Mouse (Mus musculus): ENCODE measurements at regions not wholly inside any gene's neighbourhood (a gene's known extent, or its start where the extent isn't known, plus 50 kb on each side); places are given as distances from the start of the nearest gene placed in this dataset.

- Histone ChIP-seq H3K4me1 (ENCODE audit: insufficient read depth, low read length) (no peaks in the 10 kb centered on the region), H3K27ac (ENCODE audit: low read depth, low read length) (no peak overlapping the region), H3K9me3 (ENCODE audit: low read length) (no peaks in the 10 kb centered on the region), H3K9ac (replicated peaks; ENCODE audit: low read length, poor library complexity, severe bottlenecking) (no peak overlapping the region), H3K4me3 (ENCODE audit: low read depth, low read length) (no peak overlapping the region), H3K36me3 (ENCODE audit: insufficient read depth, low read length) (no peaks in the 10 kb centered on the region), H3K4me2 (ENCODE audit: low read depth, low read length, poor library complexity, severe bottlenecking) (no peak overlapping the region), H3K27me3 (ENCODE audit: insufficient read depth, low read length) (no peaks in the 10 kb centered on the region)
- no peak for TF ChIP-seq CTCF (IDR thresholded peaks at IDR 0.05)
- WGBS = 87% methylated on average over 5 of the region's 5 CpGs
- ATAC-seq (ENCODE audit: low FRiP score) = no peak
- no peak for DNase-seq (ENCODE audit: low spot score)
Measured at GRCm38 (mm10) chr3:99665363-99665762, 219.8 kb upstream of the Spag17 start.

- no peaks in the 10 kb centered on the region for H3K9me3 ChIP-seq (ENCODE audit: low read length)
- H3K36me3 ChIP-seq (ENCODE audit: insufficient read depth, low read length) = no peaks in the 10 kb centered on the region
- H3K4me1 ChIP-seq (ENCODE audit: insufficient read depth, low read length) = no peaks in the 10 kb centered on the region
- ATAC-seq (ENCODE audit: low FRiP score) (no peak), DNase-seq (ENCODE audit: low spot score) (no peak)
- no peak overlapping the region for H3K4me3 ChIP-seq (ENCODE audit: low read depth, low read length)
- no peak overlapping the region for H3K4me2 ChIP-seq (ENCODE audit: low read depth, low read length, poor library complexity, severe bottlenecking)
- no peak for TF ChIP-seq CTCF (IDR thresholded peaks at IDR 0.05)
- H3K27ac ChIP-seq (ENCODE audit: low read depth, low read length) = no peak overlapping the region
- H3K9ac ChIP-seq (replicated peaks; ENCODE audit: low read length, poor library complexity, severe bottlenecking) = no peak overlapping the region
- whole genome bisulfite sequencing = 31% methylated on average over 10 of the region's 10 CpGs
- no peaks in the 10 kb centered on the region for H3K27me3 ChIP-seq (ENCODE audit: insufficient read depth, low read length)
Measured at GRCm38 (mm10) chr3:99665902-99666768, 219.1 kb upstream of the Spag17 start.

GRCm38 (mm10) chr3:99674145-99674544, 211.1 kb upstream of the Spag17 start:
- no peaks in the 10 kb centered on the region for H3K9me3 ChIP-seq (ENCODE audit: low read length)
- no peak overlapping the region for H3K27ac ChIP-seq (ENCODE audit: low read depth, low read length)
- no peak for DNase-seq (ENCODE audit: low spot score)
- no peak overlapping the region for H3K4me2 ChIP-seq (ENCODE audit: low read depth, low read length, poor library complexity, severe bottlenecking)
- TF ChIP-seq CTCF (IDR thresholded peaks at IDR 0.05) = no peak
- H3K9ac ChIP-seq (replicated peaks; ENCODE audit: low read length, poor library complexity, severe bottlenecking) = no peak overlapping the region
- H3K4me3 ChIP-seq (ENCODE audit: low read depth, low read length) = no peak overlapping the region
- WGBS = 90% methylated on average over 2 of the region's 2 CpGs
- no peak for ATAC-seq (ENCODE audit: low FRiP score)
- no peaks in the 10 kb centered on the region for H3K36me3 ChIP-seq (ENCODE audit: insufficient read depth, low read length)
- H3K4me1 ChIP-seq (ENCODE audit: insufficient read depth, low read length) = no peaks in the 10 kb centered on the region
- no peaks in the 10 kb centered on the region for H3K27me3 ChIP-seq (ENCODE audit: insufficient read depth, low read length)

- Histone ChIP-seq H3K4me2 (ENCODE audit: low read depth, low read length, poor library complexity, severe bottlenecking) (no peak overlapping the region), H3K9ac (replicated peaks; ENCODE audit: low read length, poor library complexity, severe bottlenecking) (no peak overlapping the region), H3K36me3 (ENCODE audit: insufficient read depth, low read length) (no peaks in the 10 kb centered on the region), H3K27ac (ENCODE audit: low read depth, low read length) (no peak overlapping the region), H3K4me3 (ENCODE audit: low read depth, low read length) (no peak overlapping the region), H3K9me3 (ENCODE audit: low read length) (no peaks in the 10 kb centered on the region), H3K4me1 (ENCODE audit: insufficient read depth, low read length) (no peaks in the 10 kb centered on the region), H3K27me3 (ENCODE audit: insufficient read depth, low read length) (no peaks in the 10 kb centered on the region)
- DNase-seq (ENCODE audit: low spot score) = no peak
- WGBS = 86% methylated on average over 4 of the region's 4 CpGs
- no peak for TF ChIP-seq CTCF (IDR thresholded peaks at IDR 0.05)
- ATAC-seq (ENCODE audit: low FRiP score) = no peak
Measured at GRCm38 (mm10) chr3:99709506-99709905, 175.7 kb upstream of the Spag17 start.

GRCm38 (mm10) chr3:99716381-99716780, 168.8 kb upstream of the Spag17 start:
- ATAC-seq (ENCODE audit: low FRiP score) (no peak), DNase-seq (ENCODE audit: low spot score) (no peak)
- TF ChIP-seq CTCF (IDR thresholded peaks at IDR 0.05) = no peak
- no peak overlapping the region for H3K4me3 ChIP-seq (ENCODE audit: low read depth, low read length)
- H3K9me3 ChIP-seq (ENCODE audit: low read length) = no peaks in the 10 kb centered on the region
- no peaks in the 10 kb centered on the region for H3K4me1 ChIP-seq (ENCODE audit: insufficient read depth, low read length)
- H3K36me3 ChIP-seq (ENCODE audit: insufficient read depth, low read length) = no peaks in the 10 kb centered on the region
- 67% methylated on average over 4 of the region's 4 CpGs for WGBS
- H3K27me3 ChIP-seq (ENCODE audit: insufficient read depth, low read length) = no peaks in the 10 kb centered on the region
- H3K27ac ChIP-seq (ENCODE audit: low read depth, low read length) = no peak overlapping the region
- no peak overlapping the region for H3K9ac ChIP-seq (replicated peaks; ENCODE audit: low read length, poor library complexity, severe bottlenecking)
- H3K4me2 ChIP-seq (ENCODE audit: low read depth, low read length, poor library complexity, severe bottlenecking) = no peak overlapping the region

GRCm38 (mm10) chr3:99738093-99738803, 147.0 kb upstream of the Spag17 start:
- no peaks in the 10 kb centered on the region for H3K4me1 ChIP-seq (ENCODE audit: insufficient read depth, low read length)
- DNase-seq (ENCODE audit: low spot score) (no peak), ATAC-seq (ENCODE audit: low FRiP score) (no peak)
- no peaks in the 10 kb centered on the region for H3K27me3 ChIP-seq (ENCODE audit: insufficient read depth, low read length)
- no peak overlapping the region for H3K4me2 ChIP-seq (ENCODE audit: low read depth, low read length, poor library complexity, severe bottlenecking)
- H3K9me3 ChIP-seq (ENCODE audit: low read length) = no peaks in the 10 kb centered on the region
- WGBS = 88% methylated on average over 3 of the region's 3 CpGs
- H3K4me3 ChIP-seq (ENCODE audit: low read depth, low read length) = no peak overlapping the region
- H3K36me3 ChIP-seq (ENCODE audit: insufficient read depth, low read length) = no peaks in the 10 kb centered on the region
- no peak overlapping the region for H3K27ac ChIP-seq (ENCODE audit: low read depth, low read length)
- H3K9ac ChIP-seq (replicated peaks; ENCODE audit: low read length, poor library complexity, severe bottlenecking) = no peak overlapping the region
- TF ChIP-seq CTCF (IDR thresholded peaks at IDR 0.05) = no peak
